Mouse (Mus musculus): Measurements from ENCODE around the gene Pex6. TPM values are rescaled to one million over a fixed set of nuclear protein-coding genes. Genes with fewer than 3 reads are reported as not detected.

Gene Pex6
- total RNA-seq, 1 experiment: 17.8 TPM

- H3K4me1 ChIP-seq (ENCODE audit: control insufficient read depth in 2 of 2, insufficient read depth in 2 of 2, low read length in 2 of 2, poor library complexity in 1 of 2): peaks cover 0 to 2% of the 10 kb centered on the region in 2 experiments; a peak in 2 of 4 replicates
- H3K36me3 ChIP-seq (ENCODE audit: control insufficient read depth, insufficient read depth, low read length, poor library complexity, severe bottlenecking): peaks cover 8% of the 10 kb centered on the region; the same call in 1 of the 2 replicates
- H3K9ac ChIP-seq (ENCODE audit: insufficient read depth, low read depth, low read length, poor library complexity, severe bottlenecking): no peak overlapping the region
- H3K4me3 ChIP-seq (ENCODE audit: insufficient read depth in 1 of 2, low read depth in 1 of 2, low read length in 2 of 2, poor library complexity in 1 of 2, severe bottlenecking in 1 of 2): no peak overlapping the region
- in situ Hi-C loops (cut with MboI; ENCODE audit: low sequenced_read_pairs in 2 of 2, unreplicated experiment in 2 of 2): no loop called here
- H3K27ac ChIP-seq (ENCODE audit: insufficient read depth, low read depth, low read length, poor library complexity, severe bottlenecking): no peak overlapping the region
- DNase-seq (ENCODE audit: low read depth, low spot score): no peak
- H3K9me3 ChIP-seq (ENCODE audit: control insufficient read depth, insufficient read depth, low read depth, low read length): no peaks in the 10 kb centered on the region
- TF ChIP-seq ZNF384 (IDR thresholded peaks at IDR 0.05; ENCODE audit: low read depth, low read length) (no peak), ZC3H11A (IDR thresholded peaks at IDR 0.05; ENCODE audit: borderline replicate concordance, low read depth, low read length) (no peak), CHD2 (IDR thresholded peaks at IDR 0.05; ENCODE audit: low read depth, low read length) (no peak), MAFK (IDR thresholded peaks at IDR 0.05; ENCODE audit: insufficient read depth, low read depth, low read length) (no peak), HCFC1 (IDR thresholded peaks at IDR 0.05; ENCODE audit: borderline replicate concordance, insufficient read depth, low read length) (no peak)
These were observed 2.6 kb downstream of the Pex6 start for GRCm38 (mm10) chr17:46713849-46714248.

GRCm38 (mm10) chr17:46714756-46715481, 3.7 kb downstream of the Pex6 start:
- peaks cover 0 to 2% of the 10 kb centered on the region in 2 experiments; a peak in 2 of 4 replicates for H3K4me1 ChIP-seq (ENCODE audit: control insufficient read depth in 2 of 2, insufficient read depth in 2 of 2, low read length in 2 of 2, poor library complexity in 1 of 2)
- in situ Hi-C loops (cut with MboI; ENCODE audit: low sequenced_read_pairs in 2 of 2, unreplicated experiment in 2 of 2): no loop called here
- no peak overlapping the region for H3K9ac ChIP-seq (ENCODE audit: insufficient read depth, low read depth, low read length, poor library complexity, severe bottlenecking)
- DNase-seq (ENCODE audit: low read depth, low spot score): peak; percentile 73
- no peak overlapping the region for H3K27ac ChIP-seq (ENCODE audit: insufficient read depth, low read depth, low read length, poor library complexity, severe bottlenecking)
- H3K9me3 ChIP-seq (ENCODE audit: control insufficient read depth, insufficient read depth, low read depth, low read length): no peaks in the 10 kb centered on the region
- TF ChIP-seq ZC3H11A (IDR thresholded peaks at IDR 0.05; ENCODE audit: borderline replicate concordance, low read depth, low read length): peak; percentile 38; the same call in 1 of the 2 replicates
- TF ChIP-seq ZNF384 (IDR thresholded peaks at IDR 0.05; ENCODE audit: low read depth, low read length): no peak
- TF ChIP-seq MAFK (IDR thresholded peaks at IDR 0.05; ENCODE audit: insufficient read depth, low read depth, low read length): 0 out of 2 replicates have a peak, but pooled peaks have one; percentile 6
- no peak for TF ChIP-seq HCFC1 (IDR thresholded peaks at IDR 0.05; ENCODE audit: borderline replicate concordance, insufficient read depth, low read length)
- no peak for TF ChIP-seq CHD2 (IDR thresholded peaks at IDR 0.05; ENCODE audit: low read depth, low read length)
- peaks cover 8% of the 10 kb centered on the region; the same call in 1 of the 2 replicates for H3K36me3 ChIP-seq (ENCODE audit: control insufficient read depth, insufficient read depth, low read length, poor library complexity, severe bottlenecking)
- no peak overlapping the region for H3K4me3 ChIP-seq (ENCODE audit: insufficient read depth in 1 of 2, low read depth in 1 of 2, low read length in 2 of 2, poor library complexity in 1 of 2, severe bottlenecking in 1 of 2)

- TF ChIP-seq ZC3H11A (IDR thresholded peaks at IDR 0.05; ENCODE audit: borderline replicate concordance, low read depth, low read length) (no peak), HCFC1 (IDR thresholded peaks at IDR 0.05; ENCODE audit: borderline replicate concordance, insufficient read depth, low read length) (no peak), CHD2 (IDR thresholded peaks at IDR 0.05; ENCODE audit: low read depth, low read length) (no peak), ZNF384 (IDR thresholded peaks at IDR 0.05; ENCODE audit: low read depth, low read length) (no peak), MAFK (IDR thresholded peaks at IDR 0.05; ENCODE audit: insufficient read depth, low read depth, low read length) (no peak)
- no peak overlapping the region for H3K27ac ChIP-seq (ENCODE audit: insufficient read depth, low read depth, low read length, poor library complexity, severe bottlenecking)
- in situ Hi-C loops (cut with MboI; ENCODE audit: low sequenced_read_pairs in 2 of 2, unreplicated experiment in 2 of 2): no loop called here
- H3K4me1 ChIP-seq (ENCODE audit: control insufficient read depth in 2 of 2, insufficient read depth in 2 of 2, low read length in 2 of 2, poor library complexity in 1 of 2): no peaks in the 10 kb centered on the region; a peak in 1 of 4 replicates
- H3K9ac ChIP-seq (ENCODE audit: insufficient read depth, low read depth, low read length, poor library complexity, severe bottlenecking): no peak overlapping the region
- DNase-seq (ENCODE audit: low read depth, low spot score): no peak
- peaks cover 6% of the 10 kb centered on the region; the same call in 1 of the 2 replicates for H3K36me3 ChIP-seq (ENCODE audit: control insufficient read depth, insufficient read depth, low read length, poor library complexity, severe bottlenecking)
- no peaks in the 10 kb centered on the region for H3K9me3 ChIP-seq (ENCODE audit: control insufficient read depth, insufficient read depth, low read depth, low read length)
- H3K4me3 ChIP-seq (ENCODE audit: insufficient read depth in 1 of 2, low read depth in 1 of 2, low read length in 2 of 2, poor library complexity in 1 of 2, severe bottlenecking in 1 of 2): no peak overlapping the region
These were observed 9.8 kb downstream of the Pex6 start for GRCm38 (mm10) chr17:46721077-46721476.

GRCm38 (mm10) chr17:46724477-46725084, 13.3 kb downstream of the Pex6 start:
- H3K9me3 ChIP-seq (ENCODE audit: control insufficient read depth, insufficient read depth, low read depth, low read length): no peaks in the 10 kb centered on the region
- no peak overlapping the region for H3K27ac ChIP-seq (ENCODE audit: insufficient read depth, low read depth, low read length, poor library complexity, severe bottlenecking)
- in situ Hi-C loops (cut with MboI; ENCODE audit: low sequenced_read_pairs in 2 of 2, unreplicated experiment in 2 of 2): no loop called here
- DNase-seq (ENCODE audit: low read depth, low spot score): no peak
- H3K9ac ChIP-seq (ENCODE audit: insufficient read depth, low read depth, low read length, poor library complexity, severe bottlenecking): no peak overlapping the region; the same call in 1 of the 2 replicates
- TF ChIP-seq CHD2 (IDR thresholded peaks at IDR 0.05; ENCODE audit: low read depth, low read length) (no peak), MAFK (IDR thresholded peaks at IDR 0.05; ENCODE audit: insufficient read depth, low read depth, low read length) (no peak), HCFC1 (IDR thresholded peaks at IDR 0.05; ENCODE audit: borderline replicate concordance, insufficient read depth, low read length) (no peak), ZNF384 (IDR thresholded peaks at IDR 0.05; ENCODE audit: low read depth, low read length) (no peak), ZC3H11A (IDR thresholded peaks at IDR 0.05; ENCODE audit: borderline replicate concordance, low read depth, low read length) (no peak)
- H3K36me3 ChIP-seq (ENCODE audit: control insufficient read depth, insufficient read depth, low read length, poor library complexity, severe bottlenecking): peaks cover 6% of the 10 kb centered on the region; the same call in 1 of the 2 replicates
- peaks cover 0 to 2% of the 10 kb centered on the region in 2 experiments; a peak in 2 of 4 replicates for H3K4me1 ChIP-seq (ENCODE audit: control insufficient read depth in 2 of 2, insufficient read depth in 2 of 2, low read length in 2 of 2, poor library complexity in 1 of 2)
- H3K4me3 ChIP-seq (ENCODE audit: insufficient read depth in 1 of 2, low read depth in 1 of 2, low read length in 2 of 2, poor library complexity in 1 of 2, severe bottlenecking in 1 of 2): no peak overlapping the region

Measured in ES-E14 (cell line).